Mouse (Mus musculus): ENCODE measurements around the gene Kcnj15. TPM values are rescaled to one million over a fixed set of nuclear protein-coding genes. Genes with fewer than 3 reads are reported as not detected.

Gene Kcnj15
- total RNA-seq, 2 experiments from 2014 or later: not detected

DNA sequence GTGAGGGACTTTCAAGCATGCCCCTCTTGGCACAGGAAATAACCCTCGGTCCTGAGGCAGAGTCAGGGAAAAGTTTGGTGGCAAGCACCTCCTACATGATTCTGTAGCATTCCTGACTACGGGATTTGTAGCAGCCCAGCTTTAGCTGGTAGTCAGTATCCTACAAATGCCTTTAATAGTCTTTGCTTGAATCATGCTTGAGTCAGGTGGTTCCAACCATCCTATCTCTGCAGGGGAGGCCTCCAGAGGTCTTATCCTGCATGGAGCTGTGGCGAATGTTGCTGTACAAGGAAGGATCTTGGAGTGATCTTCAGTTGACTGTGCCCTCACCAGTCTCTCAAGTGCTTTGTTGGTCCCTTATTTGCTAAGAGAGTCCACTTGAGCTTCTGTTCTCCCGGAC lies 28.4 kb downstream of the Kcnj15 start:
- no peak for ATAC-seq (replicated peaks; ENCODE audit: low FRiP score, poor library complexity, severe bottlenecking)

DNA sequence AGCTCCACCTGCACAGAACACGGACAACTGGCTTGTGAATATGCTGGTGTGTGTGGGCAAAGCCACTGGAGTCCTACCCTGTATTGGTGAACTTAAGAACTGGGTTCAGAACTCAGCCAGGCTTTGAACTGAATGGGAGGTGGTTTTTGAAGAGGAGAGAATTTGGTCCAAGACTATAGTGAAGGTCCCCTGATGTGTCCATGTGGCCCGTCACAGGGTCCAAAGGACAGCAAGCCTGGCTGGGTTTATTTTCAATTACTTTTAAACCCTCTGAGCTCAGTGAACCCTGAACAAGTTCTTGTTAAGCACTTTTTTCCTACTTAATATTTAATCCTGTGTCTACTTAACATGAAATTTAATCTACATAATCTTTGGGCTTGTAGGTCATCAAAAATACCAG lies 30.3 kb downstream of the Kcnj15 start:
- ATAC-seq (replicated peaks; ENCODE audit: low FRiP score, poor library complexity, severe bottlenecking): no peak

DNA sequence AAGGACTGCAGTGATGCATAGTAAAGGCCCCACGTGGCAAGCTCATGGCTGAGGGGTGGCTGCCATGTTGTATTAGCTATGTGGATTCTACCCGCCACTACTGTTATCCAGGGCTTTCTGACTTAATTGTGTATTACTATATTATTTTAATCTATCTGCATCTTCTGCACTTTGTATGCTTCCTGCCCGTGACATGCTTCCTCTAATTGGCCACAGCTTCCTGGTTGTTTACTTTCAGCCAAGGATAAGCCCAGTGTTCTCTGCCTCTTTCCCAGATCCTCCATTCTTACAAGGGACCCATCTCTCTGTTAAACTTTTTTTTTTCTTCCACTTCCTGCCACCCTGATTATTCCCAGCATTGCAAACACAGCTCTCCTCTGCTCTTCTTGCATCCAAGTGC lies 32.0 kb downstream of the Kcnj15 start:
- ATAC-seq (replicated peaks; ENCODE audit: low FRiP score, poor library complexity, severe bottlenecking): no peak

DNA sequence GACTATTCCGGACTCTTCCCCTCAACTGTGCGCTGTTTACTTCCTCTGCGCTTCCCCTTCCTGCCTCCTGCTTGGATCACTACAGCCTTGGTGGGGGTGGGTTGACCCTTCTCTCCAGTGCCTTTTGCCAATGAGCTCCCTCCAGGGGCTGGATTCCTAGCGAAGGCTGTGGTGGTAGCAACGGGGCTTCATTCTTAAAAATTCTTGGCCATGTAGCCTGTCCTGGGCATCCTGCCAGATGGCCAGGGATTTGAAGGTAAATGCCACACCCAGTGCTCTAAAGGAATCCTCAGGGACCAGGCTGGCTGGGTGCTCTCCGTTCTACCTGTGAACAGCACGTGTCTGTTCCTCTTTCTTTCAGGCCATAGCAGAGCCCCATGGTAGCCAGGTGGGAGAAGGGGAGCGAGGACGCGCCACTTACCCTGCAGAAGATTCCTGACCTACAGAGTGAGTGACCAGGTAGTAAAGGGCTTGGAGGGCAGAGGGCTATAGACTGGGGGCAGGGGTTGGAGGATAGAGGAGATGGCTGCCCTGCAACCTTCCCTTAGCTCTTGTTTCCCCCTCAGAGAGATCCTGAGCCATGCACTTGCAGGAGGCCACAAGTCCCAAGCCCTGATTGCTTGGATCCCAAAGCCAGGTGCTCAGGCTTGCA lies 34.2 kb downstream of the Kcnj15 start:
- ATAC-seq (replicated peaks; ENCODE audit: low FRiP score, poor library complexity, severe bottlenecking): no peak

DNA sequence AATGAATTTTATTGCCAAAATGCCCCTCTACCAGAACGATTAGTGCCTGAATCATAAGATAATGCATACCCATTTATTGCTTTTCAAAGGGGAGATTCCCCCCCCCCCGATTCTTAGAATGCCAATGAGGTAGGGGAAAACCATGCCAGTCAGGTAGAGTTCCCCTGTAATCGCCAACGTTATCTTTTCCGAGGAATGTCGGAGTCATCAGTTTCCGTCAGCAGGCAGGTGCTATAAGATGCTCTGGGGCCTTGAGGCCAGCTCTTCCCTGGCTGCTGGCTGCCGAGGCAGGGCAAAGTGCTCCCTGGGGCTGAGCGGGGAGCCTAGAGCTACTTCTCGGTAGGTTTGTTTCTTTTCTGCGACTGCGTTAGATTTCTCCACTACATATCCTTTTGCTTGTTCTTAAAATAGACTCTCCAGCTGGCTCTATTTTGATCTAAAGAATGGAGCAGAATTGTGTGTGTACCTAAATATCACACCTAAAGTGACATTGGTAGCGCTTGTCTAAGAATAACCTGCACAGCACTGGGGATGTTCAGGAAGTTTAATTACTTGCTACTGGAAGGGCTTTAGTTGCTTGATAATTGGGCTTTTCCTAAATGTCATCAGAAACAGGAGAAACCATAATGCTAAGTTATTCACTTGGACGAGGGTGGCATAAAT lies 35.6 kb downstream of the Kcnj15 start:
- no peak for ATAC-seq (replicated peaks; ENCODE audit: low FRiP score, poor library complexity, severe bottlenecking)

DNA sequence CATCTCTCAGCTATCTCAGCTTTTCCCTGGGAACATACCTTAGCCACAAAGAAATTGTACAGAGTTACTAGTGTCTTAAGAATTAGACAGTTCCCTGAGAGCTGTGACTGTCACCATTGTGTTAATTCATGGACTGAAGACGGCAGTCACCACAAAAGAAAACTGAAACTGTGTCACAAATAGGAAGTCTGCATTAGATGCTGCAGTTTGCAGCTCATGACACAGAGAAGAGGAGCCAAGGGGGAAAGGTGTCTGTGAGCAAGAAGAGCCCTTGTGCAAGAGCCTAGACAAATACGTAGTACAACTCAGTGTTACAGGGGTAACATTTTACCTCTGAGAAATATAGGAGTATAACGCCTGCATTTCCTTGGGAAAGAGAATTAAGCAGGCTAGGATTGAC lies 40.3 kb downstream of the Kcnj15 start:
- no peak for ATAC-seq (replicated peaks; ENCODE audit: low FRiP score, poor library complexity, severe bottlenecking)

DNA sequence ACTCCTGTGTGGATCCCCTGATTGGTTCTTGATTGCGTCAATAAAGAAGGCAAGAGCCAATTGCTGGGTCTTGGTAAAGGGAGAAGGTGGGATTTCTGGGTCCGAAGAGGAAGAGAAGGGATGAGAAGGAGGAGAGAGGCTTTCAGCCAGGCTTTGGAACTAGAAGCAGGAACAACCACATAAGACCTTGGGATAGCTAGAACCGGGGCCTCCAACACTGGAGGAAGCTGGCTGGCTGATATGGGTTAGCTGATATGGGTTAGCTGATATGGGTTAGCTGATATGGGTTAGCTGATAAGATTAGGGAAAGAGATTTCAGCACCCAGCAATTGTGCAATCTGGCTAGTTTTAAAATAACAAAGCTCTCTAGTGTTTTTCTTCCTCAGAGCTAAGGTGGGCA lies 44.3 kb downstream of the Kcnj15 start:
- ATAC-seq (replicated peaks; ENCODE audit: low FRiP score, poor library complexity, severe bottlenecking): no peak

DNA sequence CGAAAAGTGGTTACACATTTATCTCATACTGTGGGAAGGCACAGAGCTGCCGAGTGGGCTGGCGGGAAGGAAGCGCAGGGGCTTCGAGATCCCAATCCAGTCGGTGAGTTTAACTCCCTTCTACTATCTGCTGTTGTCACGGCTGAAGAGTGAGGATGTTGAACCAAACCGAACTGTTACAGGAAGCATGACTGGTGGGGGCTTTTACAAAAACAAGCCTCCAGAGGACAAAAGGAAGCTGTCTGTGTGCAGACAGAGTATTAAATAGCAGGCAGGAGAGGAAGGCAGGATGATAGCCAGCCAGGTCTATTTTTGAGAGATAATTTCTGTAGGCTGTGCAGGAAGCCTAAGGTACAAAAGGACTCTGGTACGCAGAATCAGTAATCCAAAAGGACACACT lies 46.3 kb downstream of the Kcnj15 start:
- no peak for ATAC-seq (replicated peaks; ENCODE audit: low FRiP score, poor library complexity, severe bottlenecking)

DNA sequence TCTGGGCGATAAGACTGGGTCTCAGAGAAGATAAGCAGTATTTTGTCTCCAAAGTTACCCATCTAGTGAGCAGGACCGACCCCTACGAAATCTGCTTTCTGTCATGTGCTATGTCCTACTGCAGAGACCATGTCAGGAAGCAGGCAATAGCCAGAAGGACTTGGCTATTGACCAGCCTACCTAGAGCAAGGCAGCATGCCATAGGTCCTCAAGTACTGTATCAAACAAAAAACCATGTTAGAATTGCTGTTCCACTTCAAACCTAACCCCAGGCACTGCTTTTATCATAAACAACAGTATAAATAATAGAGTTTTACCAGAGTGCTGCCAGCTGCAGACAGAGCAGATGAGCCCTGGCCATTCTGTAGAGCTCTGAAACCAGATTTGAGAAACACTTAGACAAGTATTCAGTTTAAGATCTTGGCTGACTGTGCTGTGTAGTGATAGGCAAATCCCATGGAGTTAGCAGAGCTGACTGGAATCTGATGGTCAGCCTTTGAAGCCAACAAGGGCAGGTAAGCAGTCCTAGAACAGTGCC lies 50.5 kb downstream of the Kcnj15 start:
- ATAC-seq (replicated peaks; ENCODE audit: low FRiP score, poor library complexity, severe bottlenecking): no peak

DNA sequence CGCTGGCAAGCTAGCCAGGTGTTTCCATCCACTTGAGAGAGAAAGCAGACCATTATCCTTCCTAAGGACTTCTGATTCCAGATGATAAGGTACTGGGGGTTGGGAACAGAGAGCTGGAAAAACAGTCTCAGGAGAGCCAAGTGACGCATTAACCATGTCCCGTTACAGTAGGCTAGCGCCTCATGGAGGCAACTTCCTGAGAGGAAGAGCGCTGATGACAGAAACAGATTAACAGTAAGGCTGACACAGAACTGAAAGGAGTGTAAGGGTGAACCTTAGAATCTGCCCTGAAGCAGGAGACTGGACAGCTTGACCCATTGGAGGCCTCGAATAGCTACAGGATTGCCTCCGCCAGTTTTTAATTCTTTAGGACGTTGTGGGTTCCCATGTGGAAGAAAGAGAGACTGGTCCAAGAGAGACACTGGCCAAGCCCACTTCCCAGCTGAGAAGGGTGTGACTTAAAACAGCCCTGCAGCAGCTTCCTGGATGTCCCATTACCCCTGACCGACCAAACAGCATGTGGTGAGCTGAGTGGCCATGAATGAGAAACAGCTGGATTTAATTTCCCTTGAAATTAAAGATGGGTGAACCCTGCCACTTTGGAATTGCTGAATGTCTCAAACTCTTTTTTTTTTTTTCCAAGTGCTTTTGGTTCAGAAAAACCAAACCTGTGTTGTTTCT lies 64.7 kb downstream of the Kcnj15 start:
- ATAC-seq (replicated peaks; ENCODE audit: low FRiP score, poor library complexity, severe bottlenecking): no peak

DNA sequence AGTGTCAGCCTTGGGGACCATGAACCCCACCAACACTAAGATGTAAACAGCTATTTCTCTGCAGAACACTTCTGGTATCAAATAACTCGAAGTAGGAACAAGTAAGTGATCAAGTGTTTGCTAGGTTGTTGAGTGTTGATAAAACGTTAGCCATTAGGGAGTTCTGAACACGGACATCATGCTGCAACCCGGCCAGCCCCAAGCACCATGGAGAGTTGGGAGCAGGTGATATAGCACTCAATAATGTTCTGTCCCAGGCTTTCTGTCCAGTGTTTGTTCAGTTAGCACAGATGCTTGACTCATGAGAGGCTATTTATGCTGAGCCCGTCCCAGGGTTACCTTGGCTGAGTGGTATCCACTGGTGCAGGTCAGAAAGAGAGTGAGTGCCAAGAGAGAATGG lies 74.8 kb downstream of the Kcnj15 start:
- no peak for ATAC-seq (replicated peaks; ENCODE audit: low FRiP score, poor library complexity, severe bottlenecking)

DNA sequence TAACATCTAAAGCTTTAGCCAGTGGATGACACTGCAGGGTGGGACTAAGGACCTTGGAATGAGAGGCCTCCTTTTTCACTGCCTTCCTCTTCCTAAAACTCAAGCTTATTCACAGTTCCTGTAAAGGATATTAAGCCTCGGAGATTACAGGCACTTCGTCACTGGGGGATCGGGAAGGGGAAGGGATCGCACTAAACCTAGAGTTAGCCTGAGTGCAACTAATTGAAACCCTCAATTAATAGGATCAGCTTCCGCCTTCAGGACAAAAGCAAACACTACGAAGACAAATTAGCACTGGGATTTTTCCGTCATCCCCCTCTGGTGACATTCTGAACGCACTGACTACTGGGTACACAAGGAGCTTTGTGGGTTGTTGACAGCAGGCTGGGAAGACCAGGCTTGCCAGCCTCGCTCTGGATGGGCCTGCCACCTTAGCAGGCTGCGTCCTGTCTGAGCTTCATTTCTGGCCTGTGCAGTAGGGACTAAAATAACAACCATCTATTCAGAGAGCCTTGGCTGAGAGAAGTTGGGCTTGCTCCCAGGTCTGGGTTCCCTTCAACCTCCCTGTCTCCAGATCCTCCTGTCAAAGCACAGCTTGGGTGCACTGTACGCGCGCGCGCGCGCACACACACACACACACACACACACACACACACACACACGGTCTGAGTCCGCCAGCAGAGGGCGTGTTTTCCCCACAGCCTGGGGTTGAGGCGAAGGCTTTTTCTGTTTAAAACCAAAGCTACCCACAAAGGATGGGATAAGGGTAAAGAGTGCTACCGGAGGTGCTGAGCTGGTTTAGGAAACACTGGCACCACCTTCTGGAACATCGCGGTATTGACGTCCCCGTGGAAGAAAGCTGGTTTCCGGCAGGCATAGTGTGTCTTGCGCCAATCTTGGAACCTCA lies 83.8 kb downstream of the Kcnj15 start:
- no peak for ATAC-seq (replicated peaks; ENCODE audit: low FRiP score, poor library complexity, severe bottlenecking)

DNA sequence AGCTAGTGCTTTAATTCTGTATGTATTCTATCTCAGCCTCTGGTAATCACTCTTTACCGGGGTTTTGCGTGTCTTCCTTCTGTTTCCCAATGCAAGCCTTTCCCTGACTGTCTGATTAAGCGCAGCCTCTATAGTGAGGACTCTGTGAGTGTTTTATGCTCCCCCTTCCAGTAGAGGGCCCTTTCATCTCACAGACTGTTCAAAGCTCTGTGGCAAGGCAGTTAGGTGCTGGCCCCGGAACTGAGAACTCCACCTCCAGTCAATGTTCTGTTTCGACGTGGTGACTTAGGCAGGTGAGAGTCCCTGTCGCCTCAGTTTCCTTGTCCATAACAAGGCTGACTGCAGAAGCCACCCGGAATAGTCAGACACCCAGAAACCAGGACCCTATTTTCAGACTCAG lies 84.7 kb downstream of the Kcnj15 start:
- ATAC-seq (replicated peaks; ENCODE audit: low FRiP score, poor library complexity, severe bottlenecking): no peak

DNA sequence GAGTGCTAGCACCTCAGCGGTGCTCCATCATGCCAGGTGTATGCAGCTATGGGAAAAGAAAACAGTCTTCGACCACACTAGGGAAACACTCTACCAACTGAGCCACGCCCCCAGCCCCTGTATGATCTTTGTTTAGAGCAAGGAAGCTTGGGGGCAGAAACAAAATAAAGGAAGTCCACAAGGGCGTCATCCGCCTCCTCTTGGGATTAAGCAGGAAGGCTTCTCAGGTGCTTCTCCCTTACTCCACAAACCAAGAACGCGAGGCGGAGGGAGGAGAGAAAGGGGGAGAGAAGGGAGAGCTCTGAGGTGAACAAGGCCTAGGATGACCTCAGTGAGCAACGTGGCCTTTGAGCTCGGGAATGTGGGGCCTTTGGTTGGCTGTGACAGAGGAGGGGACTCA lies 87.6 kb downstream of the Kcnj15 start:
- no peak for ATAC-seq (replicated peaks; ENCODE audit: low FRiP score, poor library complexity, severe bottlenecking)

DNA sequence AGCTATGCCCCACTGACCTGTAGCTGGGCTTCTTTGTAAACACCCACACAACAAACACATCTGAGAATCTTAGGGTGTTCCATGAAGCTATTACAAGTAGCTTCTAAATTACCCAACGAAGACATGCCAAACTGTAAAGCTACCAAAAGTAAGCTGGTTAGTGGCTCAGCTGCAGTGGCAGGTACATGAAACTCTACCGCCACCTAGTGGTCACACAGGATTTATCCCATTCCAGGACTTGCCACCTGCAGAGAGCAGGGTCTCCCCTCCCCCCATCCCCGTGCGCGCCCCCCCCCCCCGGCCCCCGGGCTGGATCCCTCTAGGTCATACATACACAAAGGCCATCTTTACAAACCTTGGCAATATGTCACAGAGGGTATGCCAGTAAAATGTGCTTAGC lies 88.5 kb downstream of the Kcnj15 start:
- no peak for ATAC-seq (replicated peaks; ENCODE audit: low FRiP score, poor library complexity, severe bottlenecking)

DNA sequence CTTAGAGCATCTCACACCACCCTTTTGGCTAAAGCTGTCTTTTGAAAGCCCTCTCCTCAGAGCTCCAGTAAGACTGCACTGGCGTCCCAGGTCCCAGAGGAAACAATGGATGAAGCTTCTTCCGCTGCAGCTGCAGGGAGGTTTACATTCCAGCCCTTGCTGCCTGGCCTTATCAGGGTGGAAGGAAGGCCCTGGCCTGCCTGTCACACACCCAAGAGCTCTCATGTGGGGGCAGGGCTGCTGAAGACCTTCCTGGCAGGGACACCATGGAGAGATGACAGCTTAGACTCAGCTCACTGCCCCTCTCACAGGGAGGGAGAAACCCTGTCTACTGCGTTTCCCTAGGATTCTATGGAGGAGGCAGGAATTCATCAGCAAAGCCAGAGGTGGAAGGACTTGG lies 89.8 kb downstream of the Kcnj15 start:
- ATAC-seq (replicated peaks; ENCODE audit: low FRiP score, poor library complexity, severe bottlenecking): no peak

DNA sequence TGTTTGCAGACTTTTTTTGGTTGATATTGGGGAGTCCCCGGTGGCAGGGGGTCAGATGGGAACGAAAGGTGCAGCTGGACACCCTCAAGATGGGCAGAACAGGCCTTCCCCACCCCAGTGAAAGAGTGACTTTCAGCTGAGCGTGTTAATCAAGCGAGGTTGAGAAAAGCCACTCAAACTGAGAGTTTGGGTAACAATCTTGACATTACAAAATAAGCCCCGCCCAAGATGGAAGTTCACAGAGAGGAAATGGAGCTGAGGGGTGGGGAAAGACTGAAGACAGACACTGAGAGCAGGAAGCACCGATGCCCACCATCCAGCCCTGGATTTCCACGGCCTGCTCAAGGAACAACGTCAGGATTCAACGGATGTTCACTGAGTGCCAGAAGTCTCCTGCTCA lies 91.2 kb downstream of the Kcnj15 start:
- no peak for ATAC-seq (replicated peaks; ENCODE audit: low FRiP score, poor library complexity, severe bottlenecking)

DNA sequence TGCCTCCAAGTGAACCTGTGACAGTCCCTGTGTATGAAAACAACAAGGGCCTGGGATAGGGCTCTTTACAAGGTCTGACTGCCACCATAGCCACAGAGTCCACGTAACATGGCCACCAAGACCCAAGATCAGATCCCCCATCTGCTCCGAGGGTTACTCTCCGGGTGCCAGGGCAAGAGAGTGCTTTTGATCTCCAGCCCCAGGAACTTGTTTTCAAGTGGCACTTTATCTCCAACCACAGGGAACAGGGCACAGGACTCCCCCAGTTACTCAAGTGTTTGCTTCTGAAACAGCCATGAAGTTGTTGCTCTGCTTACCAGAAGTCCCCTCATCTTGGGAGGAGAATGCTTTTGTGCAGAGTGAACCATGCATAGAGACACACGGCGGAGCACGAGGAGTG lies 92.0 kb downstream of the Kcnj15 start:
- ATAC-seq (replicated peaks; ENCODE audit: low FRiP score, poor library complexity, severe bottlenecking): no peak

DNA sequence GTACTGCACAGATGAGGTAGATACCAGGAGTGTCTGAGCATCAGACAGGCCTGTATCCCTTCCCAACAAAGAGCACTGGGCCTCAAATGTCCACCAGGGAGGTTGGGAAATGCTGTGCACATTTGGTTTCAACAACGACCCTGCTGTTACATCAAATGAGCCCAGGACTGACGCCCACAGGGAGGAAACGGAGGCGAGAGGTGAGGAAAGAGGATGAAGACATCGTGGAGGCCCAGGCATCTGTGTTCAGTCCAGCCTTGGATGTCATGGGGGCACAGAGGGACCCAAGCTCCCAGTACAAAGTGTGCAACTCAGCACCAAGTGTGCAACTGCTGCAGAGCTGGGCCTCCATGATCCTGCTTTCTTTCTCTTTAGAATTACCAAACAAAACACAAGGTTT lies 92.4 kb downstream of the Kcnj15 start:
- ATAC-seq (replicated peaks; ENCODE audit: low FRiP score, poor library complexity, severe bottlenecking): no peak
